Mouse (Mus musculus): ENCODE results near the gene Mylpf. TPM values are rescaled to one million over a fixed set of nuclear protein-coding genes. Genes with fewer than 3 reads are reported as not detected.

Mylpf gene
- polyA plus RNA-seq (2014; fragmentation: Illumina TruSeq; extraction: RNeasy Lipid Tissue Mini Kit (QIAGEN cat#74804); ENCODE audit: low read depth, low replicate concordance) = not detected

GRCm38 (mm10) chr7:127208553-127209438 is at the start of gene Mylpf:
TSS of gene Mylpf (plus strand) at chr7:127208890.

DNA sequence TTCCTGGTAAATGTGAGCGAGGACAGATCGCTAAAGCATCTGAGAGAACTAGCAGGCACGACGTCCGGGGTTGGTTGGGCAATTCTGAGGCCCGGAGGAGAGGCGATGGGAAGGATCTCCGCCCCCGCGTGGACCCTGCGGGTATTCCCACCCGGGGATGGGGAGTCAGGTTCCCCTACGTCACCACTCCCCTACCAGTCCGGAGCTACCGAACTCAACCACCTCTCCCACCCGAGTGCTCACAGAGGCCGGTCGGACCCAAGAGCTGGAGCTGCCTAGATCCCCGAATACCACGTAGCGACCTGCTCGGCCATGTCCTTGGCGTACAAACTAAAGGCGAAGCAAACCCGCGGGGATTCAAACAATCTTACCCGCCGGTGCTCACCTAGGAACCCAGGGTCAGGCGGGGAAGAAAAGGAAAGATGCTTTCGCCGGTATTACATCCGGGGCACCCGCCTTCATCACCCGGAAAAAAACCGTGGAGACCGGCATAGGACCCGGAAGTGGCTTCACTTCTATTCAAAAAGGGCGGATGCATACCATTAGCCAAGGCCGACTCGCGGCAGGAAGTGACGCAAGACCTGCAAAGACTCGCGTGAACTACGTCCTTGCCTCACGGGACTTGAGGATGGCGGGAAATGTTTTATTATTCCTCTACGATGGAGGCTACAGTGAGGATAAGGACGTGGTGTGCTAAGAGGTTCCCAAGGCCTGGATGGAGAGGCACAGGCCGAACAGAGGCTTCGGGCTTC is 13.0 kb upstream of the Mylpf start, which contains the start of gene Cd2bp2:
Gene Cd2bp2, minus strand, starts transcription at position 507 of the 752 bp plus-strand sequence.

GRCm38 (mm10) chr7:127208295-127208552 is 466 bp upstream of the Mylpf start, which contains the start of gene Tbc1d10b:
TSS of gene Tbc1d10b (minus strand) at chr7:127208468.

DNA sequence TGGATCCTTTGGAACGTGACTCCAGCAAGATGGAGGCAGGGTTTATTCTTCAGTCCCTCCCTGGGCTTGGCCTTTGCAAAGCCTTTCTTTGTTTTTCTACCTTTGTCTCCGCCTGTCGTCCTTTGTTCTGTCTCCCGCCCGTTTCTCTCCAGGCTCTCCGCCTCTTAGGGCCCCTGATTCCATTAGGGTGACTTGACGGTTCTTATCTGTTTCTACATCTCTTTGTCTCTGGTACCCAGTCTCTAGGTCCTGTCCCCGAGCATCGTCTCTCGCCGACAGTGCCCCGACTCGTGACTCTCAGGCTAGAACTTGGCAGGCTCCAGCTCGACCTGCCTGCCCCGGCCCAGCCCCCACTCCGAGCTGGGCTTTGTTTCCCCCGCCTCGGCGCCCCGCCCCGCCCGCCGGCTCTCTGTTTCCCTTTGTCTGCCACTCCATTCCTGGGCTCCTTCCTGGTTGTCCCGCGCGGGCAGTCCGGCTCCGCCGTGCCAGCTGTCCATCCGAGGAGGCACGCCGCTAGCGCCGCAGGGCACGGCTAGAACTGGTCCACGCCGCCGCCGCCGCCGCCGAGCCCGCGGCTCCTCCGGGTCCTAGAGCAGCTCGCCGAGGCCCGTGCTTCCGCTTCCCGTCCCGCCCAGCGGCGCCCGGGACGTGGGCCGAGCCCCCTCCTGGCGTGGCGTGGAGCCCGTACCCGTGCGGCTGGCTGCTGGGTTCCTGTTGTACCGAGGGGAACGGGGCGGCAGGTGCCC is 24.1 kb downstream of the Mylpf start, which contains the start of the genes Zfp553 and Sept1:
Gene Zfp553, plus strand, starts transcription at position 440 of the 746 bp plus-strand sequence.
Gene Sept1, minus strand, starts transcription at position 509 of the 746 bp plus-strand sequence.

GRCm38 (mm10) chr7:127243870-127244657 is 35.4 kb downstream of the Mylpf start, which contains the start of gene Zfp771:
TSS of gene Zfp771 (plus strand) at chr7:127244274.

DNA sequence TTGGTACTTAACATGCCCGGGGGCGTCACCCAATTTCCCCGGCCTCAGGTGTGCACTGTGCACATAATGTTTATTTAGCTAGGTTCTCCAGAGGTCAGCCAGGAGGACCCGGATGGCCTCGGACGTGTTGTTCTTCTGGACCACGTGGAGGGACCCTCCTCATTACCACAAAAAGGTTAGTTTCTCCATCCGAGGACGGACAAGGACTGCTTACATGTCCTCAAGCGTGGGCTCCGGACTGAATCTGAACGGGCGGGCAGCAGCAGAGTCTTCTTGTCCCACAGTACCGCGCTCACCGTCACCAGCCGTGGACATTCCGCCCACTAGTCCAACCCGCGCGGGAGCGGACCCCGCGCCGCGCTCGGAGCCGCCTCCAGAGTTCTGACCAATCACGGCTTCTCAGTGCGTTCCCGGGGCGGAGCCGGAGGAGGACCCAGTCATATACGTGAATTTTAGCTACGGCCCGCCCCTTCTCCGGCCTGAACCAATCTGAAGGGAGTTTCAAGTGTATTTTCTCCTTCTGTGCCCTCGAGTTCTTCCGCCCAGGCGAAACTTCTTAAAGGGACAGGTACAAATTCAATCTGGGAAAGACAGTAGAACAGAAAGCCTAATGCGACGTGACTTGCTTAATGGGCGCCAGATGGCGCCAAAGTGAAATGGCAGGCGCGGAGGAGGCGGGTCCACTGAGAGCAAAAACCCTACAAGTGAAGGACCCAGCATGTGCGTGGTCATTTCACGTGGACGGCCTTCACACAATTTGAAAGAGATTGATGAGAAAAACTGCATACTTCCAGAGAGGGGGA is 51.8 kb downstream of the Mylpf start, which contains the start of gene Dctpp1:
Gene Dctpp1, minus strand, starts transcription at position 401 of the 803 bp plus-strand sequence.

Other genes with a start within 250 kb of the Mylpf start
- gene Cdipt, start 233.0 kb upstream of the Mylpf start, polyA plus RNA-seq (2014; fragmentation: Illumina TruSeq; extraction: RNeasy Lipid Tissue Mini Kit (QIAGEN cat#74804); ENCODE audit: low read depth, low replicate concordance) = 7.6 TPM
- gene Cdiptos, start 232.8 kb upstream of the Mylpf start, polyA plus RNA-seq (2014; fragmentation: Illumina TruSeq; extraction: RNeasy Lipid Tissue Mini Kit (QIAGEN cat#74804); ENCODE audit: low read depth, low replicate concordance) = 527 TPM
- gene Mvp, start 194.3 kb upstream of the Mylpf start, polyA plus RNA-seq (2014; fragmentation: Illumina TruSeq; extraction: RNeasy Lipid Tissue Mini Kit (QIAGEN cat#74804); ENCODE audit: low read depth, low replicate concordance) = 0.11 TPM
- gene Pagr1b, start 192.4 kb upstream of the Mylpf start, polyA plus RNA-seq (2014; fragmentation: Illumina TruSeq; extraction: RNeasy Lipid Tissue Mini Kit (QIAGEN cat#74804); ENCODE audit: low read depth, low replicate concordance) = not detected
- gene Pagr1a, start 191.5 kb upstream of the Mylpf start, polyA plus RNA-seq (2014; fragmentation: Illumina TruSeq; extraction: RNeasy Lipid Tissue Mini Kit (QIAGEN cat#74804); ENCODE audit: low read depth, low replicate concordance) = not detected
- 0.80 TPM for gene Gm42742, start 187.8 kb upstream of the Mylpf start, polyA plus RNA-seq (2014; fragmentation: Illumina TruSeq; extraction: RNeasy Lipid Tissue Mini Kit (QIAGEN cat#74804); ENCODE audit: low read depth, low replicate concordance)
- 0.22 TPM for gene Prrt2, start 187.7 kb upstream of the Mylpf start, polyA plus RNA-seq (2014; fragmentation: Illumina TruSeq; extraction: RNeasy Lipid Tissue Mini Kit (QIAGEN cat#74804); ENCODE audit: low read depth, low replicate concordance)
- gene Maz, start 181.9 kb upstream of the Mylpf start, polyA plus RNA-seq (2014; fragmentation: Illumina TruSeq; extraction: RNeasy Lipid Tissue Mini Kit (QIAGEN cat#74804); ENCODE audit: low read depth, low replicate concordance) = 14.6 TPM
- gene Kif22, start 166.4 kb upstream of the Mylpf start, polyA plus RNA-seq (2014; fragmentation: Illumina TruSeq; extraction: RNeasy Lipid Tissue Mini Kit (QIAGEN cat#74804); ENCODE audit: low read depth, low replicate concordance) = 12.4 TPM
- not detected for gene Zg16, start 121.6 kb upstream of the Mylpf start, polyA plus RNA-seq (2014; fragmentation: Illumina TruSeq; extraction: RNeasy Lipid Tissue Mini Kit (QIAGEN cat#74804); ENCODE audit: low read depth, low replicate concordance)
- 1.8 TPM for gene AI467606, start 117.5 kb upstream of the Mylpf start, polyA plus RNA-seq (2014; fragmentation: Illumina TruSeq; extraction: RNeasy Lipid Tissue Mini Kit (QIAGEN cat#74804); ENCODE audit: low read depth, low replicate concordance)
- not detected for gene Qprt, start 86.7 kb upstream of the Mylpf start, polyA plus RNA-seq (2014; fragmentation: Illumina TruSeq; extraction: RNeasy Lipid Tissue Mini Kit (QIAGEN cat#74804); ENCODE audit: low read depth, low replicate concordance)
- gene Spn, start 71.1 kb upstream of the Mylpf start, polyA plus RNA-seq (2014; fragmentation: Illumina TruSeq; extraction: RNeasy Lipid Tissue Mini Kit (QIAGEN cat#74804); ENCODE audit: low read depth, low replicate concordance) = 0.07 TPM
- gene Cd2bp2, start 12.8 kb upstream of the Mylpf start, polyA plus RNA-seq (2014; fragmentation: Illumina TruSeq; extraction: RNeasy Lipid Tissue Mini Kit (QIAGEN cat#74804); ENCODE audit: low read depth, low replicate concordance) = 8.9 TPM
- gene Tbc1d10b, start 422 bp upstream of the Mylpf start, polyA plus RNA-seq (2014; fragmentation: Illumina TruSeq; extraction: RNeasy Lipid Tissue Mini Kit (QIAGEN cat#74804); ENCODE audit: low read depth, low replicate concordance) = 1.6 TPM
- 1.1 TPM for gene Zfp553, start 24.2 kb downstream of the Mylpf start, polyA plus RNA-seq (2014; fragmentation: Illumina TruSeq; extraction: RNeasy Lipid Tissue Mini Kit (QIAGEN cat#74804); ENCODE audit: low read depth, low replicate concordance)
- 0.53 TPM for gene Sept1, start 24.2 kb downstream of the Mylpf start, polyA plus RNA-seq (2014; fragmentation: Illumina TruSeq; extraction: RNeasy Lipid Tissue Mini Kit (QIAGEN cat#74804); ENCODE audit: low read depth, low replicate concordance)
- gene Zfp771, start 35.4 kb downstream of the Mylpf start, polyA plus RNA-seq (2014; fragmentation: Illumina TruSeq; extraction: RNeasy Lipid Tissue Mini Kit (QIAGEN cat#74804); ENCODE audit: low read depth, low replicate concordance) = 6.9 TPM
- gene Dctpp1, start 51.8 kb downstream of the Mylpf start, polyA plus RNA-seq (2014; fragmentation: Illumina TruSeq; extraction: RNeasy Lipid Tissue Mini Kit (QIAGEN cat#74804); ENCODE audit: low read depth, low replicate concordance) = 0.62 TPM
- gene Sephs2, start 65.2 kb downstream of the Mylpf start, polyA plus RNA-seq (2014; fragmentation: Illumina TruSeq; extraction: RNeasy Lipid Tissue Mini Kit (QIAGEN cat#74804); ENCODE audit: low read depth, low replicate concordance) = 126 TPM
- gene Itgal, start 87.4 kb downstream of the Mylpf start, polyA plus RNA-seq (2014; fragmentation: Illumina TruSeq; extraction: RNeasy Lipid Tissue Mini Kit (QIAGEN cat#74804); ENCODE audit: low read depth, low replicate concordance) = 0.22 TPM
- 4.0 TPM for gene Zfp768, start 136.7 kb downstream of the Mylpf start, polyA plus RNA-seq (2014; fragmentation: Illumina TruSeq; extraction: RNeasy Lipid Tissue Mini Kit (QIAGEN cat#74804); ENCODE audit: low read depth, low replicate concordance)
- gene Zfp747, start 167.2 kb downstream of the Mylpf start, polyA plus RNA-seq (2014; fragmentation: Illumina TruSeq; extraction: RNeasy Lipid Tissue Mini Kit (QIAGEN cat#74804); ENCODE audit: low read depth, low replicate concordance) = 0.35 TPM
- 0.20 TPM for gene 9130019O22Rik, start 178.3 kb downstream of the Mylpf start, polyA plus RNA-seq (2014; fragmentation: Illumina TruSeq; extraction: RNeasy Lipid Tissue Mini Kit (QIAGEN cat#74804); ENCODE audit: low read depth, low replicate concordance)
- gene E430018J23Rik, start 184.7 kb downstream of the Mylpf start, polyA plus RNA-seq (2014; fragmentation: Illumina TruSeq; extraction: RNeasy Lipid Tissue Mini Kit (QIAGEN cat#74804); ENCODE audit: low read depth, low replicate concordance) = 0.57 TPM
- 0.14 TPM for gene Zfp764, start 197.9 kb downstream of the Mylpf start, polyA plus RNA-seq (2014; fragmentation: Illumina TruSeq; extraction: RNeasy Lipid Tissue Mini Kit (QIAGEN cat#74804); ENCODE audit: low read depth, low replicate concordance)
- 1.4 TPM for gene Zfp688, start 213.2 kb downstream of the Mylpf start, polyA plus RNA-seq (2014; fragmentation: Illumina TruSeq; extraction: RNeasy Lipid Tissue Mini Kit (QIAGEN cat#74804); ENCODE audit: low read depth, low replicate concordance)
- 2.3 TPM for gene Zfp689, start 240.3 kb downstream of the Mylpf start, polyA plus RNA-seq (2014; fragmentation: Illumina TruSeq; extraction: RNeasy Lipid Tissue Mini Kit (QIAGEN cat#74804); ENCODE audit: low read depth, low replicate concordance)